Mouse (Mus musculus): Measurements from ENCODE around the gene Pfkm. TPM values are rescaled to one million over a fixed set of nuclear protein-coding genes. Genes with fewer than 3 reads are reported as not detected.

The Pfkm gene
- total RNA-seq (2015) (2.4 and 3.1 TPM in 2 replicates), total RNA-seq (2017) (4.7 and 6.2 TPM in 2 replicates)

DNA sequence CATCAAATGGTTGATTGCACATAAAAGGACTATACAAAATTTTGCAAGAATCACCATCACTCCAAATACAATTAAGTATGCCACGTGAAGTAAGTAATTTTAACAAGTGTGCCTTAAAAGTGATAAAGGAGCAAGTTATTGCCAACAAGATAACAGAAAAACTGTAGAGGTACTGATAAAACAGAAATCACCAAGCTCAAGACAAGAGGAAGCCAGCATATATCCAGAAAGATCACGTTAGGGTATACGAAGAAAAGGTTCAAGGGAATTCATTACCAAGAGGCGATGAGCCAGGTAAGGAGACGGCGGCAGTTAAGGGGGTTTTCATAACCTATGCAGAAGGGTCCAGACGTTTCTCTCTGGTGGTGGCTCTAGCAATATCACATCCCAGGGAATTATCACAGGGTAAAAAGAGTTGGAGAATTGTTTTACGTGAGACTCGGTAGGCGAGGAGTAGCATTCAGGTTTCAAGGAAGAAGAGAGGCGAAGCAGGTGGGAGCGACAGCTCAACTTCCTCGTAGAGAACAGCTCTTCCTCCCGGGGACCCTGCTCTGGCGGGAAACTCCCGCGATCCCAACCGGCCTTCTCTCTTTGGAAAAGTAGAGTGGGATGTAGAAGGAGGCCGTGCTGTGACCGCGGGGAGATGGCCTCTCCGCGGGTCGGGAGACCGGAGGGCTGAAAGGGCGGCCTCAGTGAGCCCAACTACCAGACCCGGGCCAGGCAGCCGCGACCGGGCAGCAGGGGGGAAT is at the start of gene Pfkm:
TSS of gene Pfkm (plus strand) at position 218 of the 749 bp plus-strand sequence.
- peak; percentile 10; the same call in 1 of the 2 replicates for ATAC-seq (ENCODE audit: poor library complexity, severe bottlenecking)

GRCm38 (mm10) chr15:98043967-98044366 is 48.4 kb upstream of the Pfkm start:
- no peak for ATAC-seq (ENCODE audit: poor library complexity, severe bottlenecking)

GRCm38 (mm10) chr15:98044387-98044786 is 48.0 kb upstream of the Pfkm start:
- ATAC-seq (ENCODE audit: poor library complexity, severe bottlenecking), result no peak

DNA sequence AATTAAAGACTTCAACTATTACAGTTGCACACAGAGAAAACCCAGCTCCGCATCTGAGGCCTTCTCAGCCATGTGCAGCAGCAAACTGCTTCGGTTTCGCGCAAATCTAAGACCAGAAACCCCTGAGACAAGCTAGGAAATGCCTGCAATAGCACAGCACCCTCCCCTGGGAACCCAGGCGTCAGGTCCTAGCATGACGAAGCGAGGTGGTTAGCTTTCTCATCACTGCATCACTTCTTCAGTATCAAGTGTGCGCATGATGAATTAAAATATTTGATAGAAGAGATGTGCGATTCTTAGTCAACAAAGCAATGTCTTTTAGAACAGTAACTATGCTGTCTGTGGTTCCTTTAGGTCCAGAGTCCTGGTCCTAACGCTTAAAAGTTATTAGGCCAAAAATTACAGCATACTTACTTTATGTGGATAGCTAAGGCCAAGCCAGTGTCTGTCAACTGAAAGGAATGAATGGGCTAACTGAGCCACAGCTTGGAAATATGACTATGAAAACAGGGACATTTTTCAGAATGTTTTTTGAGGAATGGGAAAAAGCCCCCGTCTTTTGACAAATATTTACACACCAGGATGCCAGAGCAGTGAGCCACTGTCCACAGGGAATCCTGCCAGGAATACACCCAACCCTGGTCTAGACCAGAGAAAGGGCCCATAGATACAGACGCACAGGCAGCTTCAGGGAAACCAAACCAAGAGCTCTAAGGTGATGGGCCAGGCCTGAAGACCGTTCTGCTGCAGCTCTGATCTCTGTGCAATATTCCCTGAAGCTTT is 43.3 kb upstream of the Pfkm start:
- no peak for ATAC-seq (ENCODE audit: poor library complexity, severe bottlenecking)

GRCm38 (mm10) chr15:98051685-98052084 is 40.7 kb upstream of the Pfkm start:
- ATAC-seq (ENCODE audit: poor library complexity, severe bottlenecking), result no peak

DNA sequence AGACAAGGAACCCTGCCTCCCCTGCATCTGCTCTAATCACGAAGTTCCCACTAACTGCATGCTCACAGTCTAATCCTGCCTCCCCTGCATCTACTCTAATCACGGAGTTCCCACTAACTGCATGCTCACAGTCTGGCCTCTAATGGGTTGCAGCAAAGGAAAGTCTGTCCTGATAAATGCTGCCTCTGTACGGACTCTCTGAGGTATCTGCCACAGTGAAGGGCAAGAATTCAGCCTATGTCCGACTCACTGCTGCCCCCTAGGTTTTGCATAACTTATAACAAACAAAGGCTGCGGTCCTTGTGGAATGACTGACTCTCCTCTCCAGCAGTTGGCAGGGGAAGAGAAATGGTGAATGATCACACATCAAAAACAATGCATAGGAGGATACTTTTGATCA is 37.1 kb upstream of the Pfkm start:
- no peak for ATAC-seq (ENCODE audit: poor library complexity, severe bottlenecking)

DNA sequence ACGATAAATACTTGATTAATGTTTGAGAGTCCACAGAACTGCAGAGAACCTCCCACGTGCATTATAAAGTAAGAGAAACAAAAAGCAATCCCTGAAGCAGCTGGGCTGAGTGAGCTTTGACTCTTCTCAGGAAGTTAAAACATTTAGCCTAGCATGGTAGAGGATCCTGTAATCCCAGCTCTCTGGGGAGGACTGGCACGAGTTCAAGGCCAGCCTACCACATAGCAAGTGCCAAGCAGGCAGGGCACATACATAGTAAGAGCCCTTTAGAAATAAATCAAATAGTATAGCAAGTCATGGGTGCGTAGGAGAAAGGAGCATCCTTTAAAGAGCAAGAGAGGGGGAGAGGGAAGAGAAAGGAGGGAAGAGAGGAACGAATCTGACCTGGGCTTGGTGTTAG is 26.5 kb upstream of the Pfkm start:
- ATAC-seq (ENCODE audit: poor library complexity, severe bottlenecking), result no peak

- no peak for ATAC-seq (ENCODE audit: poor library complexity, severe bottlenecking)
Measured at GRCm38 (mm10) chr15:98066602-98067001, 25.8 kb upstream of the Pfkm start.

DNA sequence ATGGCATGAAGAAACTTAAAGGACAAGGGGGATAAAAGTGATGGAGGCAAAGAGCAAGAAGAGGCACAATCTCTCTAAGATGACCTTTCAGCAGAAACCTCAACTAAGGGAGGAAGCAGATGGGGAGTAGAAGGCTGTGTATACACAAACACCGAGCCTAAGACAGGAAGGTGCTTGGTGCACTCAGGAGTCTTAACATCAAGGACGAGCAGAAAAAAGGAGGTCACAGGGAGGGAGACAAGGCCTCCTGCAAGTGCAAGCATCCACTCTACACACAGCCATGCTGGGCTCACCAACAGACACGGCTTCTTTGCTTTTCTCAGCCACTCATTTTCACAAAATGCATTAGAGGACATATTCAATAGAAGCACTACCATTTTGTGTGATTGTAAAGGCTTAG is 24.9 kb upstream of the Pfkm start:
- no peak for ATAC-seq (ENCODE audit: poor library complexity, severe bottlenecking)

- no peak for ATAC-seq (ENCODE audit: poor library complexity, severe bottlenecking)
Measured at GRCm38 (mm10) chr15:98068506-98068905, 23.9 kb upstream of the Pfkm start.

DNA sequence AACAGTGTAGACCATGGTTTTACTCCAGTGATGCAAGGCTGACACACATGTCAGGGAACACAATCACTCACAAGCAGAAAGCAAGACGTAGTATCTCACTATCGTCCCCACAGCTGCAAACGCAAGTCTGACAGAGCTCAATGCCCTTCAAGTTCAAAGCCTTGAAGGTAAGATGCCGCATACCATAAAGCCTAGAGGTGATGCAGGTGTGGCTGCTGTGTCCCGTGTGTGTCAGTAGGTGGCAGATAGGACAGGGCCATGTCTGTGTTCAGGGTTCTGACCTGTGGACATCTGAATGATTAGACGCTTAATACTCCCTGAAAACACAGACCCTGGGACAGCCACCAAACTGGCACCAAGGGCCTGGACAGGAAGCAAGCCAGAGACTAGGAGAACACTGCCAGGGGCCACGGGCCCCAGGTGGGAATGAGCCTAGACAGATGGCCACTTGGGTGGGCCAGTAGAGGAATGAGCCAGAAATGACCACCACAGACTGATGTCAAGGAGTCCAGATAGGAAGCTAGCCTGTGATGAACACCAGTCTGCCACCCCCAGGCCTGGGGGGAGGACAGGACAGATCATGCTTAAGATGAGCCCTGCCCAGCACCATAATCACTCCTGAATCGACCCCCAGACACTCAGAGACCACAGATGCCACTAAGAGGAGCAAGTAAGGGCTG is 22.7 kb upstream of the Pfkm start:
- no peak for ATAC-seq (ENCODE audit: poor library complexity, severe bottlenecking)

GRCm38 (mm10) chr15:98070376-98070775 is 22.0 kb upstream of the Pfkm start:
- no peak for ATAC-seq (ENCODE audit: poor library complexity, severe bottlenecking)

DNA sequence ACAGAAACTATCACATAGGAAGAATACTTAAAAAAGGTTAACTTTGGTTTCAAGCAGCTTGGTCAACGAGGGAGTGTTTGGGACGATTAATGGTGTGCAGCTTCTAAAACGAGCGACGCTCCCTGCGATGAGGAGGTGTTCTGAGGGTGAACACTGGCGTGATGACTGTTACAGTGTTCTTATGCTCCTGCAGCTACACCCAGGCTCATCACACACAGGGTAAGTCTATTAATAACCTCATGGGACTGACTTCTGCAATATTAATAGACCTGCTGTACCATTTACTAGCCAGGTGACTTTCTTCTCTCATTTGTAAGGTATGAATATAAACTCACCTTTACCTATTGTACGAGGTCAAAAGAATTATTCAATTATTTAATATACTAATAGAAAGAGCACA is 17.9 kb upstream of the Pfkm start:
- ATAC-seq (ENCODE audit: poor library complexity, severe bottlenecking), result no peak

DNA sequence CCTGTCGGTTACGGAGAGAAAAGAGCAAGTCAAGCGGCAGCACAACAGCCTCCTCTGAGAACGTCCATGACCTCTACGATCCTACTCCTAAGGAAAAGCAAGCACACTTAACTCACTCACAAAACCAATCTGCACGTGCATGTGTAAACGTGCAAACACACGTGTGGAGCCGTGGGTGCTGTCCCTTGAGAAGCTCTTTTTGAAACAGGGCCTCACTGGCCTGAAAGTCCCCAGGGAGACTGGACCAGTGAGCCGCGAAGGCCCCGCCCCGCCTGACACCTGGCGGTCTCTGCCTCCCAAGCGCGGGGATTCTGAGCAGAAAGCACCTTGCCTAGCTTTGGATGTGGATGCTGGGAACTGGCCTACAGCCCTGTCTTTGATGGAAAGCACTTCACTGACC is 17.4 kb upstream of the Pfkm start:
- ATAC-seq (ENCODE audit: poor library complexity, severe bottlenecking), result no peak

DNA sequence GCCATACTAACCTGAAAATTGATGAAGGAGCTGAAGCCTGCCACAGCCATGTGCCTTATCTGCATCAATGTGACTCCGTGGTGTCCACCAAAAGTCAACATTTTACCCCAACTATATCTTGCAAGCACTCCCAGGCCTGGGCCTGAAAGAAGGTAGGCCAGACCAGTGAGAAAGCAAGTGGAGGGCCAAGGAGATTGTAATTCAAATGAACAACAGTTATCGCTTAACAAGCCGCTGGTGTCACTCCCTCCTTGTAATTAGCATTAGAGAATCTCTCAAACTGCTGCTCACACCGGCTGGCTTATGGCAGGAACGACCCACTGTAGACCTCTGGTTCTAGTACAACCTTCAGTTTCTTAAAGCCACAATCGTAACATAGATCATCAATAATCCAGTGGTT is 15.5 kb upstream of the Pfkm start:
- no peak for ATAC-seq (ENCODE audit: poor library complexity, severe bottlenecking)

DNA sequence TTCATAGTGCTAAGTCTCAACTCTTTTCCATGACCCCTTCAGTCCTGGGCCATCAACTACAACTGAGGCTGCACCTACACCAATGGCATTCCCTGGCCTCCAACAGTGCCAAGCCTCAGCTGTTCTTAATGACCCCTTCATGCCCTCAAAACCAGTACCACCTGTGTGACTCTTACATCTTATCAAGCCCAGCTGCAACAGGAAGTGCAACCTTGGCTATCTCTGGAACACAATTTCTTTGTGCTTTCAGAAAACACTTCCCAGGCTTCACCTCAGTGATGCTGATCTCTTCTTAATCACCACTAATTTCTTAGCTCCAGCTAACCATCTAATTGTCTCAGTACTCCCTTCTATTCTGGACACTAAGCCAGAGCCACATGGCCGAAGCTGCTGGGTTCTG is 3.5 kb upstream of the Pfkm start:
- no peak for ATAC-seq (ENCODE audit: poor library complexity, severe bottlenecking)

- peak; percentile 56 for ATAC-seq (ENCODE audit: poor library complexity, severe bottlenecking)
Measured at GRCm38 (mm10) chr15:98089421-98090183, 2.8 kb upstream of the Pfkm start.

- ATAC-seq (ENCODE audit: poor library complexity, severe bottlenecking), result no peak
Measured at GRCm38 (mm10) chr15:98091841-98092240, 548 bp upstream of the Pfkm start.

- ATAC-seq (ENCODE audit: poor library complexity, severe bottlenecking), result peak; percentile 87
Measured at GRCm38 (mm10) chr15:98093121-98094011, 977 bp downstream of the Pfkm start, which contains the start of gene Senp1. TSS of gene Senp1 (minus strand) at chr15:98093744.

DNA sequence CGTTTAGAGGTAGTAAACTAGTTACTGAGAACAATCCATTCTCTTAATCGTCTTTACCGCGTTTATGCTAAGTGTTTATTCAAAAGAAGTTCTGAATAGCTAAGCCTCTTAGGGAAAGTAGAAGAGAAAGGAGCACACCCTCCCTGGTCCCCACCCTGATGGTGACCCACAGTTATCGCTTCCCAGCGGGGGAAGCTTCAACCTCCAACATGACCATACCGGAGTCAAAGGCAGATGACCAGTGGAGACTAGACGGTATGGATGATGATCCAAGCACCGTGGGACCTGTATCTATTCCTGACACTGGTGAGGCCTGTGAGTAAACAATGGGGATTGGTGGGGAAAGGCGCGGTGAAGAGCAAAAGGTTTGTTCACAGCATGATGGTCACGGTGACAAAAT is 2.5 kb downstream of the Pfkm start:
- ATAC-seq (ENCODE audit: poor library complexity, severe bottlenecking), result no peak
